Mouse (Mus musculus) urinary bladder, postnatal 14 days (tissue): ENCODE data around the gene Frmpd3.
"Not testable (repeated sequence)": the region's sequence is repeated elsewhere in the genome, so short reads cannot be mapped to it uniquely, and the experiment has no call there.

Experiments
- DNase-seq: peaks from one replicate; pipeline ENCODE4 v3.0.0; 2021; ENCODE audit warnings: low spot score

The Frmpd3 gene

DNA sequence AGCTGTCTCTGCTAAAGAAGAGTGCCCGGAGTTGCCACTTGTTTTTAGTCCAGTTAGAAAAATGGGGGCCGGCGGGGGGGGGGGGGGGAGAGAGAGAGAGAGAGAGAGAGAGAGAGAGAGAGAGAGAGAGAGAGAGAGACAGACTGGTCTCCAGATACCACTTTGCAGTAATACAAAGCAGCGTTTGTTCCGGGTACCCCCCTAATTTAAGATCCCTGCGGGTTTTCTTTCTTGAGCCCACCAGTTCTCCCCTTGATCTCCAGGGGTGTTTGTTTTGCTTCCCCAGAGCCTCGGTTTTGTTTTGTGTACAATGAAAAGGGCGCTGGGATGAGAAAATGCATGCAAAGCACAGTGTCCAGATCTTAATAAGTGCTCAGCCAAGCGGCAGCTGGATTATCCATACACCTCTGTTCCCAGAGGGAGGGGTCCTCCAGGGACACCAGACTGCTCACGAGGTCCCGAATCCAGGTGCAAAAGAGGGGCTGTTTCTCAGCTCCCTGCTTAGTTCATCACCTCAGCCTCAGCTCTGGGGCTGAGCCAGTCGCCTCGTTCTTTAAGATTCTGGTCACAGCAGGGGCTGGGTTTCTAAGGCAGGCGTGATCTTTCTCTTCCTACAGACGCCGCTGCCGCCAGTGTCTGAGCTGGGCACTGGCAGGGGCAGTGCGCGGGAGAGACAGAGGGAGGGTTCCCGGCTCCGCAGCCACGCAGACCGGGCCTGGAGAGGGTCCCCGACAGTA lies at the start of gene Frmpd3:
Frmpd3 (plus strand) TSS at position 608 of the 737 bp plus-strand sequence.
- DNase-seq, result no peak

DNA sequence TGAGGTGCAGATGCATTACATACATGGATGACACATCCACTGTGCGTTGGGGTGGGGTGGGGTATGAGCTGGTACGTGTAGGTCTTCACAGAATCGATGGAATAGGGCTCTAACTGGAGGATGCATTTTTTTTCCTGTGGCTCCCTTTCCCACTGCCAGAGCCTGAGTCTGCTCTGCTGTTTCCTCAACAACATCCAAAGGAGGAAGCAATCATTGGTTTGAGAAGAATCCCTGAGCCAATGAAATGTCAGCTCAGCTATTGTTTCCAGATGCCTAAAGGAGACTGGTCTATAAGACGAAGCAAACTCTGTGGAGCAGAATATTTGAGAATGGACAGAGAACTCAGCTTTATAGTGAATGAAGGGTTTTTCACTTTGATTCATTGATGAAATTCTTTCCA lies 38.3 kb upstream of the Frmpd3 start:
- DNase-seq, result no peak

DNA sequence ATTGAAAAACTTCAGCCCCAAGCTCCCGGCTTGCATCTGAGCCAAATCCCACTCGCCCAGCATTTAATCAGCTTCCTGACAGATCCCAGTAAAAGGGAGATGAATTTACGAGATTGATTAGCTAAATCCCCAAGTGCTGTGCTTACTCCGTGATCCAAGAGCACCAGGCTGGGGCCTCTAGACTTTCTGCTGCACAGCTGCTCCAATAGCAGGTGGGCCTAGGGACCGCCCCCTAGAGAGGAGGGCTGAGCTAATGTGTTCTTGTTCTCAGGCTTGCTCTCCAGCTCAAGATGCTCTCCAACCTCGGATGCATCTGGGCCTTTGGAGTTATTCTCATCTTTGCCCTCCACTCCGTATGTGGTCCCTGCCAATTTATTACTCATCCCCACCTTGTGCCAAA lies 36.4 kb upstream of the Frmpd3 start:
- DNase-seq, result no peak

DNA sequence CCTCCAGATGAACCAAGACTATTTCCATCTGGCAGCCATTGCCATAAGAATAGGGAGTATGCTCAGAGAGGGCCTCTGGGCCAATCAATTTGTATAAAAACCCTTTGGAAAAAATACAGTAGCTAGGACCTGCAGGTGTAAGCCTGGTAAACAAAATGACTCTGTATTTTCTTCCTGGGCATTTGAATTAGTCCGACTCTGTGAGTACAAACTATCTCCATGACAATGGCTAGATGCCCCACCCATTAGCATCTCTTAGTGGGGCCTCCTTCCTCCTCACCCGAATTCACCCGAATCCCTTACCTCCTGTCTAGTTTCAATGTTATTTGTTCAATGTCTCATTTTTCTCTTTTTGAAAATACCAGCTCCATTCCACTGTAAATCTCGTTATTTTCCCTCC lies 24.1 kb upstream of the Frmpd3 start:
- DNase-seq, result no peak

DNA sequence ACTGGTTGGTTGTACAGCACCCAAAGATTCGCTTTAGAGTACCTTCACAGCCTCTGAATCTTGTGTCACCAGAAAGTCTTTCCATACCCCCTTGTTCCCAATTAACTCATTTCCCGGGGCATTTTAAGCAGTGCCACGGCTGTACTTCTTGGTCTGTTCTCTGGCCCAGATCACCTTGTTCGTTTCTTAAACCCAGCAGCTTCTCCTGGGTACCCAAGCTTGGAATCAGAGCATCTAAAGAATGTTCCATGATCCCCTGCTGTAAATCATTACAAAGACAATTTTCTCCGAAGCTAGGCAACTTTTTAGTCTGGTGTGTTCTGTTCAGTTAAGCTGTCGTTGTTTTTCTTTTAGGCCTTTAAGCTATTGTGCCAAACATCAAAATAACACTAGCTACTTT lies 22.9 kb upstream of the Frmpd3 start:
- DNase-seq, result no peak

DNA sequence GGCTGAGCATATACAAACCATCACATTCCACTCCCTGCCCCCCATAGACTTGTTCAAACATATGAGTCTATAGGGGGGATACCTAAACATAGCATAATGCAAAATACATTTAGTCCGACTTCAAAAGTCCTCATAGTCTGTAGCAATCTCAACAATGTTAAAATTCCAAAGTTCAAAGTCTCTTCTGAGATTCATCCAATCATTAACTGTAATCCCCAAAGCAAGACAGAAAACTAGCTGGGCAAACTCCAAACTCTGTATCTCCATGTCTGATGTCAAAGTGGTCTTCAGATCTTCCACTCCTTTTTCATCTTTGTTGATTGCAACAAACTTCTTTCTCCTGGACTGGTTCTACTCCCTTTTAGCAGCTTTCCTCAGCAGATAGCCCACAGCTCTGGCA lies 21.4 kb upstream of the Frmpd3 start:
- not testable (repeated sequence) for DNase-seq

DNA sequence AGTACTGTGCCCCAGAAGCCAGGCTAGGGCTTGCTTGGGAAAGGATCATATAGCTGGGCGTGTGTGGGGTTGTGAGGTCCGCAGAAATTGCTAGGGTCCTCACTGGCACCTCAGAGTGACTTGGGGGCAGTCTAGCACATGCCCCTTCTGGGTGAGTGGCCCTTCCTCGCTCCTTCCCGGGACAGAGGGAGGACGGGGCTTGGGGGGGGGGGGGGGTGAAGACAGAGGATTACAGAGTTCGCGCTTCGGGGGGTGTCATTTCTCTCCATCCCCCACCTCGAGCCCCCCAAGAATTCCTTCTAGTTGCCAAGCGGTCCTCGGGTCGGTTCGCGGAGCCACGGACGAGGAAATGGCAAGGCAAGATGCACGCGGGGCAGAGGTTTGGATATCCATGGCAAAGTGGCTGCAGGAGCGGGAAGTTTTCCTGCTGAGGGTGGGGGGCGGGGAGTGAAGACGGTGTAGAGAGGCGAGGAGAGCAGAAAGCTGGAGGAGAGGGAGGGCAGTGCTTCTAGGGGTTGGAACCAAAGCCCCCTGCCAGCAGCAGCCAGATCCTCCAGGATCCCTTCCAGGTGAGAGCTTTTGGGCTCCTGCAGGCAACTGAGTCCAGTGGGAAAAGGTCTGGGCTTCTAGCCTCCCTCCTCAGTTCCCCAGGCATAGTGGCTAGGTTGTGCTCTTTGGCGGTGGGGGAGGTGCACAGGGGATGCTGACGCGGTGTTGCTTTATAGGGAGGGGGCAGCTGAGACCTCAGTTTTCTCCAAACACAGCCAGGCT lies 515 bp downstream of the Frmpd3 start:
- no peak for DNase-seq

DNA sequence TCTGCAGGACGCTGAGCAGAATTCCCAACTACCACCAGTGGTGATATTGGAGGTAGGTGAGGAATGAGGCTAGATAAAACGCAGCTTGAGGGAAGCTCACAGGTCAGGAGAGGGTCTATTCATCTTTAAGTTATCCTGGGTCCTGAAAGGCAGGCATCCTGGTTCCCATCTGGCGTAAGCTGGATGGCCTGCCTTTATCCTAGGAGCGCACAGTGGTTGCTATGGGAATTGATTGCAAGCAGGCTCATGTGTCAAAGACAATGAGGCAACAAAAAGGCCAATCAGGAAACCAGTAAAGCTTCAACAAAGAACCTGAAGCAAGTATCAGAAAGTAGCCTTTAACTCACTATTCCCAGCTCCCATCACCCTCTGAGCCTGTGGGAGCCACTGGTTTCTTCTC lies 33.6 kb downstream of the Frmpd3 start:
- no peak for DNase-seq

DNA sequence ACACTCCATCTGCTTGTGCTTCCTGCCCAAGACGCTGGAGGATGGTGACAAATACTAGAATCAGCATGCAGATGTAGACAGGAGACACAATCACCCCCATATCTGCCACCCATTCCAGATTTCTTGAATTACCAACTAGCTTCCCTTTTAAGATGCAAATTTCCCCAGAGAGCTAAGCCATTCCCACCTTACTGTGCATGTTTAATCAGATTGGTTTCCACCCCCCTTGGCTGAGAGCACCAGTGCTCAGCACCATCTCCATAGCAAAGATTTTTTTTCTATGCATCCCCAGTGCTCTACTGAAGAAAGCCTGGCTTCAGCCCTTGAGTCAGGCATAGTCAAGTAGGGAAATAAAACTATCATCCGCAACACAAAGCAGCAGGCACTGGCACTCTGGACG lies 57.9 kb downstream of the Frmpd3 start:
- no peak for DNase-seq

DNA sequence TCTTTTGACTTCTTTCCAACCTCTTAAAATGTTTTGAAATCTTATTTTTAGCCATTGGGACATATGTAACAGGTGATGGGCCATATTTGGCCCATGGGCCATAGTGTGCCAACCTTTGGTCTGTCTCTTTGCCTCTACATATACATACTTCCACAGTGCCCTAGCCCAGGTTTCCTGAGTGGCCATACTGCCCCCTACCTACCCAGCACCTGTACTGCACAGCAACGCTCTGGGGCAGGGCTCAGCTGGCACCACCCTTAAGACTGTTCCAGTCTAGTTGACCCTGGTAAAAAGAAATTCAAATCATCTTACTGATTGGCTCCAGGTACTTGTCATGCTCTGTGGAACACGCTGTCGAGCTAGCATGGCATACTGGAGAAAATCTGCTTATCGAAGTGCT lies 60.8 kb downstream of the Frmpd3 start:
- DNase-seq, result no peak

DNA sequence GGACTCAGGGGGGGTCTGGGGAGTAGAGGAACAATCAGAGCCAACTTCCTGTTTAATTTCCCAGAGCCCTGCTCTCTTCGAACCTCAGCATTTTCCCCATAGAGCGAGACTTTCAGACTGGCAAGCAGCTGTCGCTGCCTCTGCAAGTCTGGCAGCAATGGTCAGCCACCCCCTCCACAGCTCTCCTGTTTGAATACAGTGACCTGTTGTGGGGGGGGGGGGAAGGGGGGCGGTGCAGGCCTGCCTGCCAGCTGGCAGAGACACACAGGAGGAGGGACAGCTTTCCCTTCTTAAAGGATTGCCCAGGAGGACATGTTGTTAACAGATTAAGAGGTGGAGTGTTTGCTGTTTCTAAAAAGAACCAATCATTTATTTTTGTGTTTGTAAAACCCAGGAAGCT lies 64.0 kb downstream of the Frmpd3 start:
- no peak for DNase-seq

DNA sequence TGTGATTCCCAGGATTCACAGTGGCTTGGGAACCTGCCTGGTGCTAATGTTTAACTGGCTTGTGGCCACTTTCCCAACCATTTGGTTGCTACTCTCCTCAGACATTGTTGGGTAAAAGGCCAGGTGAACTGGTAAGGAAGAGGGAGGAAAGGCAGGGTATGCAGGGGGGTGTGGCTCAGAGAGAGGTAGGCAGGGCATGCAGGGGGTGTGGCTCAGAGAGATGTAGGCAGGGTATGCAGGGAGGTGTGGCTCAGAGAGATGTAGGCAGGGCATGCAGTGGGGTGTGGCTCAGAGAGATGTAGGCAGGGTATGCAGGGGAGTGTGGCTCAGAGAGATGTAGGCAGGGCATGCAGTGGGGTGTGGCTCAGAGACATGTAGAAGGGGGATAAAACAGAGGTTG lies 64.4 kb downstream of the Frmpd3 start:
- no peak for DNase-seq

DNA sequence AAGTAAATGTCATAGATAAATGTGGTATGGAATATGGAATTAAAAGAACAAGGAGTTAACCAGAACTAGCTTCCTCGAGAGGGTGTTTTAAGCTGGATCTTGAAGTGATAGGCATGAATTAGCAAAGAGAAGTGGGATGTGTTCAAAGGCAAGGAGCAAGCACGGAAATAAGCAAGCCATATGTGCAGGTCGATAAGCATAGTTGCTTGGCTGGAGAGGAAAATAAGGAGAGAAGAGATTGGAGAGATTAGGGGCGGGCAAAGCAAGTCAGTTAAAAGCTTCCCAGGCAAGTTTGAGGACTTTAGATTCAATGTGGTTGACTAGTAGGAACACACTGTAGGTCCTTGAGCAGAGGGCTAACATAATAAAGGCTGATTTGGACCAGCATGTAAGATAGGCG lies 65.5 kb downstream of the Frmpd3 start:
- no peak for DNase-seq

DNA sequence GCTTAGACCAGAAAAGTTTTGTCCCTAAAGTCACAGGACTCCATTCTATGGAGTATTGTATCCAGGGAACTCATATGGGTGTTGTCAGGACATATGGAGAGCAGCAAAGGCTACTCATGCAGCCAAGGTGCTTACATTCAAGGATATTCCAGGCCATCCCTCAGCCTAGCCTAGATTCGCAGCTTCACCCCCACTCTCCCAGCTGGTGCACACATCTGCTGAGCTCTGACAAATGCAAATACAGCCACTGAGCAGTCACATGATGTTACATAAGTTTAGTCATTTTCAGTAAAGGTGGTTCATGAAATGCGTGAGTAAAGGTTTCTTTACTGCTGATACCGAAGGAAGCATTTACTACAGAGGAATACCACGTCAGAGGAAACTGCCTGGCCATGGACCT lies 76.4 kb downstream of the Frmpd3 start:
- no peak for DNase-seq

DNA sequence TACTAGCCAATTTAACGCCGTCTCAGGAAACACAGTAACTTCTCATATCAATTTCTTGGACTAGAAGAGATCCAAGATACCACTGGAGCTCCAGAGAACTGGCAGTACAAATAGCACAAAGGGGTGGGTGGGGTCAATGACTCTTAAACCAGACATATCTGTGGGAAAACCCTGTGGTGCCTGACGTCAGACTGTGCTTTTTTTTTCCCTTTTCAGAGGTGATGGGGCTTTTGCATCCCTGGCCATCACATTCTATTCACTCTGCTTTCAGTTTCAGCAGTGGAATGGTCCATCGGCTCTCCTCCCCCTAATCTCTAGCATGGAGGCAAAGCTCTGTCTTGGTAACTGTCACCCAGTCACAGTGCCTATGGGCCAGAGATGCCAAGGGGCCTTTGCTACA lies 85.1 kb downstream of the Frmpd3 start:
- DNase-seq, result no peak

DNA sequence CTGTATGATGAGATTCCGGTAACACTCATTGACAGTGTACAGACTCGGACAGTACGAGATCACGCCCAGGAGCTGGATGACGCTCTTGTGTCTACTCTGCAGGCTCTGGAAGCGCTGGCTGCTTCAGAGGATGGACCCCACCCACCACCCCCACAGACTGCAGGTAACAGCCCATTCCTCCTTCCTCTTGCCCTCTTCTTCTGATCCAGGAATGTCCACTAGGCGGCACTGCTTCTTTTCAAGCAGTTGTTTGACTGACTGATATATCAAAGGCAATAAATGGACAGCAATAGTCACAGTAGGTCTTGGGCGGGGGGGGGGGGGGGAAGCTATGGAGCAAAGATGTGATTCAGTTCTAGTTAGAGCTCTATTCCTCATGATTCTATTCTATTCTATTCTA lies 86.2 kb downstream of the Frmpd3 start:
- DNase-seq, result no peak

DNA sequence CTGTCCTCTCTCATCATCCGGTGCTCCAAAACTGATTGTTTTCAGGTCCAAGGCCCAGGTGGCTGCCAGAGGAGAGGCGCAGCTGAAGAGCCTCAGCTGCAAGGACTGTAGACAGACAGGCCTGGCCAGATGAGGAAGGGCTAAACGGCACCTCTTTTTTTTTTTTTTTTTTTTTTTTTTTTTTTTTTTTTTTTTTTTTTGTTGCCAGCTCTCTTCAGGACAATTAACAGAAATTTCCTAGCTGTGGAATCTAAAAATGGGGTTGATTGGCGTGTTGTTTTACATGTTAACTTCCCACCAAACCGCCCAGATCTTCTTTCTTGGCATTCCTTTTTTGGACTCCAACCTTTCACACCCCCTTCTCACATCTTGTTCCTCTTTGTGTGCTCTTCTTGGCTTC lies 87.9 kb downstream of the Frmpd3 start:
- DNase-seq, result no peak

DNA sequence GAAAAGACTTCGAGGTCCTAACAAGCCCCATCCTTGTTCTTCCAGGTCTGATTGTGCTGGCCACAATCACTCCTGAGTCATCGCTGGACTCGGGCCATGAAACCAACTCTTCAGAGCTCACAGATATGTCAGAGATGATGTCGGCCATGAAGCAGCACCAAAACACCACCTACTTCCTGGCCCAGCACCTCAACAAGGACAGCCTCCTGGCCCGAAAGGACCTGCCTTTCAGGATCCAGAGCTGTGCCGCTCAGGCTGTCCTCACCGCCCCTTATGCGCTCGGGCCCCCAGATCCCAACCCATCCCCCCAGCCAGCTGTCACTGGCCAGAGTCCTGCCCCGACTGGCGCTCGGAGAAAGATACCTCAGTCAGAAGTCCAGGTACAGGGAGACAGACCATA lies 88.4 kb downstream of the Frmpd3 start:
- no peak for DNase-seq

DNA sequence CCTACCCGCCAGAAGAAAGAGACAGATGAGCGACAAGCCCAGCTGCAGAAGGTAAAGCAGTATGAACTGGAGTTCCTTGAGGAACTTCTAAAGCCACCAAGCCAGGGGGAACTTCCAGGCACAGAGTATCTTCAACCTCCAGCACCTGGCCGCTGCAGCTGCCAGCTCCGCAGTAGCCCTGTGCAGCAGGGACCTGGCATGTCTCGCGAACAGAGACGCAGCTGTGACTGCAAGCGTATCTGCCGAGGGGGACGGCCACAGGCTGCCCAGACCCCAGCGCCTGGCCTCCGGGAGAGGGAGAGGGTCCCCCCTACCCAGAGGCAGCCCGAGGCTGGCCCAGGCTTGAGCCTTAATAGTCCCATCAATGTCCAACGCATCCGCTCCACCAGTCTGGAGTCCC lies 89.9 kb downstream of the Frmpd3 start:
- DNase-seq, result no peak

DNA sequence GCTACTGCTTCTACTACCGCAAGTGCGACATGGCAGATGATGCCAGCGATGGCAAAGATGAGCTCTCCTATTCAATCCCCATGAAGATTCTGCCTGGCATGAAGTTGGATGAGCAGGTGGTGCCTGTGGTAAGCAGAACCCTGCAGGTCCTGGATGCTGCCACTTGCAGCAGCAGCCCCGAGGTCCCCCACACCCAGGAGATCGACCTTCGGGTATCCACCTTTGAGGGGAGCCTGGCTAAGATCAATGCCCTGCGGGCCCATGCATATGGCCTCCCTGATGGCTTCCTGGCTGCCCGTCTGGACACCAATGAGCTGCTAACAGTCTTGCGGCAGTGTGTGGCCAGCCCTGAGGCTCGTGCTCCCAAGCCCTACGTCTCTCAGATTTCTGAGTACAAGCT lies 90.7 kb downstream of the Frmpd3 start:
- no peak for DNase-seq

DNA sequence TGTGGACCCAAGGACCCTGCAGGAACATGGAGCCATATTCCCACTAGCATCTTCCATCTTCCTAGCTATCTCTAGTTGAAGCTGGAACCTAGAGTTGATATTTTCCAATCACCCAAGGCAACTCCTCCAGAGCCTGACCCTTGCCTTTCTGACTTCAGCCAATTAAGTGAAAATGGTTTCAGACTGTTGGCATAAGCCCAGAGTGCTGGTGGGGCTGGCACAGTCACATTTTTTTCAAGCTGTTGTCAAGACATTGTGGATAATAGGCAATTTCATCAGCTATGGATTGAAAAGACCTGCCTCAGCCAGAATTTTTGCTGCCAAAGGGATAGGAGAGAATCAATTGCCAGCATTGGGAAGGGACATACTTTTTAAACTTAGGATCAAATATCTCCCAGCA lies 95.8 kb downstream of the Frmpd3 start:
- DNase-seq, result no peak

DNA sequence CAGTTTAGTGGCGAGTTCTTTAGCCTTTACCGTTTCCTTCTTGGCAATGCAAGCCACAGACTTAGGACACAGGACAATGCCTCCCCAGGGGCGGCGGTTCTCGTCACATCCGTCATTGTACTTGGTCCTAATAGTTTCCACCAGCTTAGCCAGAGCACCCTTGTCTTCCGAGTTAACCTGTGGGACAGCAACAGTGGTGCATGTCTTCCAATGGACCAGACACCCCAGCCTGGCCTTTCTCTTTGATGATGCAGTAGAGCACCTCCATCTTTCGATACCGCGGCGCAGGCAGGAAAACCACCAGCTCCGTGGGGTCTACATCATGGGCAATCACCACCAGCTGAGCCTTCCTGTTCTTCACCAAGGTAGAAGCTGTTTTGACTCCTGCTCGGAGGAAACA lies 103.5 kb downstream of the Frmpd3 start:
- no peak for DNase-seq

DNA sequence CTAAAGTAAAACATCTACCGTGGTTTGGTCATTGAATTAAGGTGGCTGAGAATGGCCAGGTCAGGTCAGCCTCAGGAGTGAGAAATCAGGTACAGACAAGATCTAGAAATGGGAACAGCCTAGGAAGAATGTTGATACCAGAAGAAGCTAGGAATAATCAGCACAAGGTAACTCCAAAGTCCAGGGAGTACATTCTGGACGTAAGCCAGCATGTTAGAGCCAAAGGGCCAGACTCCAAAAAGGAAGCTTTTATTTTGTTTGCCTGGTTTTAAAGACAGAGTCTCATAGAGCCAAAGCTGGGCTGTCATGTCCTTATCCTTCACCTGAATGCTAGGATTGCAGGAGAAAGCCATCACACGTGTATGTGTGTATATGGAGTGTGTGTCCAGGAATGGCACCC lies 108.0 kb downstream of the Frmpd3 start:
- DNase-seq, result no peak

DNA sequence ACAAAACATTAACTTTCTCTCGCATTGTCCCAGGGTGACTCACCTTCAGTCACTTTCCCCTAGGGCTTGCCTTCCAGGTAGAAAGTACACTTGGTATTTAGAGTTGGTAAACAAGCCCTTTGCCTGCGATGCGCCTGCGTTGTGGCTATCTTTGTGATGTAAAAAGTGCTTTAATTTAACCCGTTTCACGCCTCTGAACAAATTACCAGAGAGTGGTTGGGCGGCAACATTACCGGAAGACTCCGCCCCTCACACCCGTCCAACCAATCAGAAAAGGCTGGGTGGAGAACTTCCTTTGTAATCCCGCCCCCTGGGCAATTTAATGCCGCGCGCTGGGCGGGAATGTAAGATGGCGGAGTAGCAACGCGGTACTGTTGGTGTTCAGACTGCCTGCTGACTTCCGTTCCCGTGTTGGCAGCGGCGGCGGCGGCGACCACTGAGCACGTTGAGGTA lies 114.2 kb downstream of the Frmpd3 start, which contains the start of gene Prps1:
Prps1 (plus strand) TSS at position 335 of the 453 bp plus-strand sequence.
- DNase-seq, result peak; percentile 84
